Mouse (Mus musculus): ENCODE measurements around the gene Gm28557. TPM values are rescaled to one million over a fixed set of nuclear protein-coding genes. Genes with fewer than 3 reads are reported as not detected.
A peak's percentile ranks its signal among the peaks of the same experiment; 100 is the strongest.

Gene Gm28557
- polyA plus RNA-seq, 1 experiment: 5.8 TPM

DNA sequence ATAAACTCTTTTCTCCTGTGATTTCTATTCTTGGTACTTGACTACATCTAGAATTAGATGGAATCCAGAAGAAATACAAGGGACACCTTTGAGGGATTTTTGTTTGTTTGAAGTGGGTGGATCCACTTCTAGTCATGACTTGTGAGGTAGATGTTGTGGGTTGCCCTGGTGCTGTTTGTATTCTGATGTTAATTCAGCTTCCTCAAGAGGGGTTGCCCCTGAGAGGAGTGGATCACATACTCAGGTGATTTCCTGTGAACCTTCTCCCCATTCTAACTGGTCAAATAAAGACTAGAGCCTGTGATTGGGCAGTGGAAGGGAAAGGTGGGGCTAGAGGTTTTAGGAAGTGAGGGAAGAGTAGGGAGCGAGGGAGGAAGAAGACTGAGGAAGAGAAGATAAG lies 26.5 kb downstream of the Gm28557 start:
- no peaks in the 10 kb centered on the region; the same call in 1 of the 2 replicates for H3K9me3 ChIP-seq (replicated peaks; ENCODE audit: control insufficient read depth, insufficient read depth, low read length, poor library complexity, severe bottlenecking)
- no peak for TF ChIP-seq POLR2A (IDR thresholded peaks at IDR 0.05; ENCODE audit: insufficient read depth, low read length)
- TF ChIP-seq CTCF (IDR thresholded peaks at IDR 0.05; ENCODE audit: low read depth, low read length): no peak
- no peak for TF ChIP-seq EP300 (IDR thresholded peaks at IDR 0.05; ENCODE audit: insufficient read depth, low read depth, low read length)
- peak overlapping the region; percentile 64 for H3K9ac ChIP-seq (ENCODE audit: low read depth, poor library complexity, severe bottlenecking)
- no peaks in the 10 kb centered on the region; the same call in 1 of the 2 replicates for H3K36me3 ChIP-seq (ENCODE audit: control insufficient read depth, insufficient read depth, low read length, poor library complexity, severe bottlenecking)
- 0 out of 2 replicates have a peak overlapping the region, but pooled peaks have one; percentile 15 for H3K4me3 ChIP-seq (ENCODE audit: low read depth, low read length)
- H3K4me1 ChIP-seq (ENCODE audit: control insufficient read depth, insufficient read depth, low read length): no peaks in the 10 kb centered on the region
- H3K27me3 ChIP-seq (ENCODE audit: control insufficient read depth, insufficient read depth, low read length, poor library complexity, severe bottlenecking): no peaks in the 10 kb centered on the region
- H3K27ac ChIP-seq (ENCODE audit: insufficient read depth, low read length): peak overlapping the region; percentile 58

- H3K4me3 ChIP-seq (ENCODE audit: low read depth, low read length): peak overlapping the region; percentile 85
- H3K9me3 ChIP-seq (replicated peaks; ENCODE audit: control insufficient read depth, insufficient read depth, low read length, poor library complexity, severe bottlenecking): no peaks in the 10 kb centered on the region; the same call in 1 of the 2 replicates
- no peak for TF ChIP-seq POLR2A (IDR thresholded peaks at IDR 0.05; ENCODE audit: insufficient read depth, low read length)
- 0 out of 2 replicates have a peak, but pooled peaks have one; percentile 27 for TF ChIP-seq EP300 (IDR thresholded peaks at IDR 0.05; ENCODE audit: insufficient read depth, low read depth, low read length)
- no peaks in the 10 kb centered on the region; the same call in 1 of the 2 replicates for H3K36me3 ChIP-seq (ENCODE audit: control insufficient read depth, insufficient read depth, low read length, poor library complexity, severe bottlenecking)
- no peaks in the 10 kb centered on the region for H3K4me1 ChIP-seq (ENCODE audit: control insufficient read depth, insufficient read depth, low read length)
- peak overlapping the region; percentile 6; the same call in 1 of the 2 replicates for H3K9ac ChIP-seq (ENCODE audit: low read depth, poor library complexity, severe bottlenecking)
- peak overlapping the region; percentile 58; the same call in 1 of the 2 replicates for H3K27ac ChIP-seq (ENCODE audit: insufficient read depth, low read length)
- no peaks in the 10 kb centered on the region for H3K27me3 ChIP-seq (ENCODE audit: control insufficient read depth, insufficient read depth, low read length, poor library complexity, severe bottlenecking)
These were observed 27.2 kb downstream of the Gm28557 start for GRCm38 (mm10) chr13:67081142-67081713.

DNA sequence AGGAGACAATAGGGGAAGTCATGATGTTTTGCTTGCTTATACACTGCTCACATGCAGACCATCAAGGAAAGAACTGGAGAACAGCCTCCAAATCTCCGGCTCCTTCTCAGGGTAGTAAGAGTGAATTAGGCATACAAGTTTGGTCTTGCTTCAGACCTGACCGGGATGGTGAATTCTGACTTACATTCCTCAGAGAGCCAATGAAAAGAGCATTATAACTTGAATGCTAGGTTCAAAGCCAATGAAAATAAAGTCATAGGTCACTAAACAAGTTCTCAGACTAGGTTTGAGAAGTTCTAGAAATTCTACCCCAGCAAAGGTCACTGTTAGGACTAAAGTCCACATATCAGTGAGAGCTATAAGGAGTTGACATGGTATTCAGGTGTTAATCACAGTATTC lies 31.2 kb downstream of the Gm28557 start:
- peaks cover 3% of the 10 kb centered on the region; the same call in 1 of the 2 replicates for H3K36me3 ChIP-seq (ENCODE audit: control insufficient read depth, insufficient read depth, low read length, poor library complexity, severe bottlenecking)
- H3K9ac ChIP-seq (ENCODE audit: low read depth, poor library complexity, severe bottlenecking): no peak overlapping the region
- no peaks in the 10 kb centered on the region for H3K4me1 ChIP-seq (ENCODE audit: control insufficient read depth, insufficient read depth, low read length)
- TF ChIP-seq POLR2A (IDR thresholded peaks at IDR 0.05; ENCODE audit: insufficient read depth, low read length) (no peak), EP300 (IDR thresholded peaks at IDR 0.05; ENCODE audit: insufficient read depth, low read depth, low read length) (no peak), CTCF (IDR thresholded peaks at IDR 0.05; ENCODE audit: low read depth, low read length) (no peak)
- no peak overlapping the region for H3K4me3 ChIP-seq (ENCODE audit: low read depth, low read length)
- no peaks in the 10 kb centered on the region; the same call in 1 of the 2 replicates for H3K9me3 ChIP-seq (replicated peaks; ENCODE audit: control insufficient read depth, insufficient read depth, low read length, poor library complexity, severe bottlenecking)
- H3K27ac ChIP-seq (ENCODE audit: insufficient read depth, low read length): no peak overlapping the region
- no peaks in the 10 kb centered on the region for H3K27me3 ChIP-seq (ENCODE audit: control insufficient read depth, insufficient read depth, low read length, poor library complexity, severe bottlenecking)

DNA sequence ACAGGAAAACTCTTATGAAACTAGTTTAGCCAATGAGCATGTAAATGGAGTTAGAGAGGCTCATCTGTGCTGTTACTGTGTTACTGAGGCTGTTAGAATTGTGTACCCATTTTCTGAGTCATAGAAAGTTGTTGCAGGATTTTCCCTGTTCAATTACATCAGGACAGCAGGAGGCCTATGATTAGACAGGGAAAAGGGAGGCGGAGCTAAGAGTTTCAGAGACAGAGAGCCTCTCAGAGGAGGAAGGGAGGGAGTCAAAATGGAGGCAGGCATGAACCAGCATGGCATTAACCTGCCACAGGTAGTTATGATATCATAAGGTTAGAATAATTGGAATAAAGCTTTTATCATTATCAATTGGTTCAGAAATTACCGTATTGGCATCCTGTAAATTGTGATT lies 35.6 kb downstream of the Gm28557 start:
- no peaks in the 10 kb centered on the region for H3K27me3 ChIP-seq (ENCODE audit: control insufficient read depth, insufficient read depth, low read length, poor library complexity, severe bottlenecking)
- TF ChIP-seq EP300 (IDR thresholded peaks at IDR 0.05; ENCODE audit: insufficient read depth, low read depth, low read length): no peak
- TF ChIP-seq POLR2A (IDR thresholded peaks at IDR 0.05; ENCODE audit: insufficient read depth, low read length): no peak
- no peak for TF ChIP-seq CTCF (IDR thresholded peaks at IDR 0.05; ENCODE audit: low read depth, low read length)
- H3K9ac ChIP-seq (ENCODE audit: low read depth, poor library complexity, severe bottlenecking): no peak overlapping the region
- H3K4me3 ChIP-seq (ENCODE audit: low read depth, low read length): no peak overlapping the region
- peaks cover 3% of the 10 kb centered on the region for H3K9me3 ChIP-seq (replicated peaks; ENCODE audit: control insufficient read depth, insufficient read depth, low read length, poor library complexity, severe bottlenecking)
- no peaks in the 10 kb centered on the region for H3K4me1 ChIP-seq (ENCODE audit: control insufficient read depth, insufficient read depth, low read length)
- no peak overlapping the region for H3K27ac ChIP-seq (ENCODE audit: insufficient read depth, low read length)
- H3K36me3 ChIP-seq (ENCODE audit: control insufficient read depth, insufficient read depth, low read length, poor library complexity, severe bottlenecking): peaks cover 10% of the 10 kb centered on the region

GRCm38 (mm10) chr13:67065386-67065785 lies 43.0 kb downstream of the Gm28557 start:
- no peaks in the 10 kb centered on the region for H3K9me3 ChIP-seq (replicated peaks; ENCODE audit: control insufficient read depth, insufficient read depth, low read length, poor library complexity, severe bottlenecking)
- H3K9ac ChIP-seq (ENCODE audit: low read depth, poor library complexity, severe bottlenecking): no peak overlapping the region
- H3K27me3 ChIP-seq (ENCODE audit: control insufficient read depth, insufficient read depth, low read length, poor library complexity, severe bottlenecking): no peaks in the 10 kb centered on the region
- H3K4me1 ChIP-seq (ENCODE audit: control insufficient read depth, insufficient read depth, low read length): no peaks in the 10 kb centered on the region
- H3K27ac ChIP-seq (ENCODE audit: insufficient read depth, low read length): no peak overlapping the region
- H3K4me3 ChIP-seq (ENCODE audit: low read depth, low read length): no peak overlapping the region
- 0 out of 2 replicates have a peak, but pooled peaks cover 4% of the 10 kb centered on the region for H3K36me3 ChIP-seq (ENCODE audit: control insufficient read depth, insufficient read depth, low read length, poor library complexity, severe bottlenecking)
- TF ChIP-seq CTCF (IDR thresholded peaks at IDR 0.05; ENCODE audit: low read depth, low read length) (no peak), POLR2A (IDR thresholded peaks at IDR 0.05; ENCODE audit: insufficient read depth, low read length) (no peak), EP300 (IDR thresholded peaks at IDR 0.05; ENCODE audit: insufficient read depth, low read depth, low read length) (no peak)

GRCm38 (mm10) chr13:67062427-67062826 lies 46.0 kb downstream of the Gm28557 start:
- no peak overlapping the region for H3K27ac ChIP-seq (ENCODE audit: insufficient read depth, low read length)

More at GRCm38 (mm10) chr13:67062427-67062826, 46.0 kb downstream of the Gm28557 start:
- Histone ChIP-seq H3K27me3 (ENCODE audit: control insufficient read depth, insufficient read depth, low read length, poor library complexity, severe bottlenecking) (no peaks in the 10 kb centered on the region), H3K36me3 (ENCODE audit: control insufficient read depth, insufficient read depth, low read length, poor library complexity, severe bottlenecking) (no peaks in the 10 kb centered on the region), H3K4me3 (ENCODE audit: low read depth, low read length) (no peak overlapping the region), H3K9ac (ENCODE audit: low read depth, poor library complexity, severe bottlenecking) (no peak overlapping the region), H3K4me1 (ENCODE audit: control insufficient read depth, insufficient read depth, low read length) (no peaks in the 10 kb centered on the region), H3K9me3 (replicated peaks; ENCODE audit: control insufficient read depth, insufficient read depth, low read length, poor library complexity, severe bottlenecking) (no peaks in the 10 kb centered on the region)
- TF ChIP-seq CTCF (IDR thresholded peaks at IDR 0.05; ENCODE audit: low read depth, low read length) (no peak), POLR2A (IDR thresholded peaks at IDR 0.05; ENCODE audit: insufficient read depth, low read length) (no peak), EP300 (IDR thresholded peaks at IDR 0.05; ENCODE audit: insufficient read depth, low read depth, low read length) (no peak)
